Mouse (Mus musculus): Measurements from ENCODE around the gene Lats1. TPM values are rescaled to one million over a fixed set of nuclear protein-coding genes. Genes with fewer than 3 reads are reported as not detected.

The Lats1 gene
- polyA plus RNA-seq, 1 experiment from 2014 or later = 10.0 TPM

GRCm38 (mm10) chr10:7681343-7682025, 470 bp downstream of the Lats1 start:
- peaks cover 38% of the 10 kb centered on the region for H3K4me1 ChIP-seq
- under 1% methylated on average over 37 of the region's 64 CpGs for WGBS

GRCm38 (mm10) chr10:7682249-7682648, 1.2 kb downstream of the Lats1 start:
- WGBS = 62% methylated on average over 3 of the region's 3 CpGs
- Histone ChIP-seq H3K9me3 (replicated peaks) (no peaks in the 10 kb centered on the region), H3K9ac (peak overlapping the region; percentile 100), H3K27me3 (no peaks in the 10 kb centered on the region), H3K36me3 (ENCODE audit: poor library complexity, severe bottlenecking) (peaks cover 24% of the 10 kb centered on the region), H3K4me3 (peak overlapping the region; percentile 99), H3K27ac (no peak overlapping the region), H3K4me2 (peak overlapping the region; percentile 85), H3K4me1 (peaks cover 38% of the 10 kb centered on the region)
- no peak for ATAC-seq

More at GRCm38 (mm10) chr10:7681343-7682025, 470 bp downstream of the Lats1 start:
- peak overlapping the region; percentile 100 for H3K9ac ChIP-seq
- H3K4me2 ChIP-seq = peak overlapping the region; percentile 85
- H3K27me3 ChIP-seq = no peaks in the 10 kb centered on the region
- no peaks in the 10 kb centered on the region for H3K9me3 ChIP-seq (replicated peaks)
- H3K36me3 ChIP-seq (ENCODE audit: poor library complexity, severe bottlenecking) = peaks cover 28% of the 10 kb centered on the region
- ATAC-seq = peak; percentile 86
- peak overlapping the region; percentile 99 for H3K4me3 ChIP-seq
- peak overlapping the region; percentile 95 for H3K27ac ChIP-seq

- Histone ChIP-seq H3K27ac (no peak overlapping the region), H3K9me3 (replicated peaks) (no peaks in the 10 kb centered on the region), H3K4me3 (no peak overlapping the region), H3K9ac (no peak overlapping the region), H3K27me3 (no peaks in the 10 kb centered on the region), H3K4me2 (no peak overlapping the region), H3K4me1 (peaks cover 16% of the 10 kb centered on the region), H3K36me3 (ENCODE audit: poor library complexity, severe bottlenecking) (peaks cover 13% of the 10 kb centered on the region)
- WGBS = 97% methylated on average over 6 of the region's 6 CpGs
- ATAC-seq = no peak
Measured at GRCm38 (mm10) chr10:7686902-7687301, 5.9 kb downstream of the Lats1 start.

GRCm38 (mm10) chr10:7695286-7695685, 14.3 kb downstream of the Lats1 start:
- ATAC-seq = no peak
- Histone ChIP-seq H3K36me3 (ENCODE audit: poor library complexity, severe bottlenecking) (peaks cover 72% of the 10 kb centered on the region), H3K4me1 (no peaks in the 10 kb centered on the region), H3K9me3 (replicated peaks) (no peaks in the 10 kb centered on the region), H3K4me2 (no peak overlapping the region), H3K4me3 (no peak overlapping the region), H3K27me3 (no peaks in the 10 kb centered on the region), H3K27ac (no peak overlapping the region), H3K9ac (no peak overlapping the region)

- Histone ChIP-seq H3K36me3 (ENCODE audit: poor library complexity, severe bottlenecking) (peaks cover 81% of the 10 kb centered on the region), H3K27ac (no peak overlapping the region), H3K27me3 (no peaks in the 10 kb centered on the region), H3K9ac (no peak overlapping the region), H3K4me2 (no peak overlapping the region), H3K4me3 (no peak overlapping the region), H3K9me3 (replicated peaks) (no peaks in the 10 kb centered on the region), H3K4me1 (no peaks in the 10 kb centered on the region)
- 91% methylated on average over 3 of the region's 3 CpGs for WGBS
- ATAC-seq = no peak
Measured at GRCm38 (mm10) chr10:7700120-7700519, 19.1 kb downstream of the Lats1 start.

GRCm38 (mm10) chr10:7702586-7702985, 21.6 kb downstream of the Lats1 start:
- no peak overlapping the region for H3K9ac ChIP-seq
- H3K36me3 ChIP-seq (ENCODE audit: poor library complexity, severe bottlenecking) = peaks cover 88% of the 10 kb centered on the region
- no peak overlapping the region for H3K4me2 ChIP-seq
- H3K9me3 ChIP-seq (replicated peaks) = no peaks in the 10 kb centered on the region
- no peaks in the 10 kb centered on the region for H3K4me1 ChIP-seq
- ATAC-seq = no peak
- no peaks in the 10 kb centered on the region for H3K27me3 ChIP-seq
- WGBS = 96% methylated on average over 6 of the region's 6 CpGs
- H3K4me3 ChIP-seq = no peak overlapping the region
- no peak overlapping the region for H3K27ac ChIP-seq

- 92% methylated on average over 5 of the region's 5 CpGs for WGBS
- H3K9ac ChIP-seq = no peak overlapping the region
- H3K36me3 ChIP-seq (ENCODE audit: poor library complexity, severe bottlenecking) = peaks cover 84% of the 10 kb centered on the region
- H3K27ac ChIP-seq = no peak overlapping the region
- H3K4me3 ChIP-seq = no peak overlapping the region
- no peak for ATAC-seq
- H3K9me3 ChIP-seq (replicated peaks) = no peaks in the 10 kb centered on the region
- no peaks in the 10 kb centered on the region for H3K27me3 ChIP-seq
- H3K4me1 ChIP-seq = no peaks in the 10 kb centered on the region
- no peak overlapping the region for H3K4me2 ChIP-seq
Measured at GRCm38 (mm10) chr10:7710121-7710520, 29.1 kb downstream of the Lats1 start.

- H3K27ac ChIP-seq = no peak overlapping the region
- H3K9me3 ChIP-seq (replicated peaks) = no peaks in the 10 kb centered on the region
- ATAC-seq = no peak
- no peak overlapping the region for H3K4me2 ChIP-seq
- H3K4me1 ChIP-seq = no peaks in the 10 kb centered on the region
- no peak overlapping the region for H3K9ac ChIP-seq
- H3K27me3 ChIP-seq = no peaks in the 10 kb centered on the region
- H3K4me3 ChIP-seq = no peak overlapping the region
- H3K36me3 ChIP-seq (ENCODE audit: poor library complexity, severe bottlenecking) = peaks cover 70% of the 10 kb centered on the region
- WGBS = 95% methylated on average over 13 of the region's 13 CpGs
Measured at GRCm38 (mm10) chr10:7712506-7712905, 31.5 kb downstream of the Lats1 start.

GRCm38 (mm10) chr10:7715056-7715455, 34.0 kb downstream of the Lats1 start:
- H3K36me3 ChIP-seq (ENCODE audit: poor library complexity, severe bottlenecking) = peaks cover 47% of the 10 kb centered on the region
- H3K9ac ChIP-seq = no peak overlapping the region
- no peak overlapping the region for H3K4me2 ChIP-seq
- no peaks in the 10 kb centered on the region for H3K4me1 ChIP-seq
- no peak overlapping the region for H3K27ac ChIP-seq
- ATAC-seq = no peak
- H3K27me3 ChIP-seq = no peaks in the 10 kb centered on the region
- H3K9me3 ChIP-seq (replicated peaks) = no peaks in the 10 kb centered on the region
- no peak overlapping the region for H3K4me3 ChIP-seq
- WGBS = 82% methylated on average over 7 of the region's 7 CpGs

- peak within 1 kb of the TSS; percentile 91 for H3K4me2 ChIP-seq
- peak; percentile 99 for ATAC-seq
- no peaks in the 10 kb centered on the region for H3K9me3 ChIP-seq (replicated peaks)
- H3K27me3 ChIP-seq = no peaks in the 10 kb centered on the region
- H3K4me1 ChIP-seq = peaks cover 21% of the 10 kb centered on the region
- H3K4me3 ChIP-seq = peak within 1 kb of the TSS; percentile 82
- no peaks in the 10 kb centered on the region for H3K36me3 ChIP-seq (ENCODE audit: poor library complexity, severe bottlenecking)
- H3K27ac ChIP-seq = peak within 1 kb of the TSS; percentile 5; the same call in 1 of the 2 replicates
- WGBS = under 1% methylated on average over 49 of the region's 49 CpGs
- H3K9ac ChIP-seq = peak within 1 kb of the TSS; percentile 86
Measured at GRCm38 (mm10) chr10:7725751-7726500, 44.9 kb downstream of the Lats1 start, which contains the start of gene Katna1. Katna1 (plus strand) TSS chr10:7726000.

- Histone ChIP-seq H3K4me3 (peak overlapping the region; percentile 82), H3K36me3 (ENCODE audit: poor library complexity, severe bottlenecking) (no peaks in the 10 kb centered on the region), H3K4me2 (peak overlapping the region; percentile 91), H3K27ac (peak overlapping the region; percentile 5; the same call in 1 of the 2 replicates), H3K9ac (peak overlapping the region; percentile 86), H3K9me3 (replicated peaks) (no peaks in the 10 kb centered on the region), H3K4me1 (peaks cover 24% of the 10 kb centered on the region), H3K27me3 (no peaks in the 10 kb centered on the region)
- 0% methylated on average over 8 of the region's 8 CpGs for WGBS
- ATAC-seq = no peak
Measured at GRCm38 (mm10) chr10:7726501-7726812, 45.4 kb downstream of the Lats1 start.

- Histone ChIP-seq H3K4me1 (peaks cover 27% of the 10 kb centered on the region), H3K36me3 (ENCODE audit: poor library complexity, severe bottlenecking) (no peaks in the 10 kb centered on the region), H3K4me3 (peak overlapping the region; percentile 82), H3K4me2 (peak overlapping the region; percentile 91), H3K9me3 (replicated peaks) (no peaks in the 10 kb centered on the region), H3K9ac (peak overlapping the region; percentile 48), H3K27ac (no peak overlapping the region), H3K27me3 (no peaks in the 10 kb centered on the region)
- no peak for ATAC-seq
- 25% methylated on average over 3 of the region's 3 CpGs for WGBS
Measured at GRCm38 (mm10) chr10:7727011-7727410, 46.0 kb downstream of the Lats1 start.

All from forebrain, embryonic 13.5 days (tissue).